Mouse (Mus musculus) thymus, adult 2 months (tissue): Measurements from ENCODE around the gene Arhgef7. TPM values are rescaled to one million over a fixed set of nuclear protein-coding genes. Genes with fewer than 3 reads are reported as not detected.

ENCODE experiments used
- DNase-seq: peaks from one replicate; pipeline ENCODE4 v3.0.0; 2021
- H3K27ac ChIP-seq: fragments of 200-500 bp; 2 replicates; pipeline ENCODE4 v1.5.1; 2012; ENCODE audit warnings: low read length, control low read depth; ENCODE audit not compliant: control insufficient read depth, insufficient read depth
- H3K27me3 ChIP-seq: fragments of 200-500 bp; 2 replicates; pipeline ENCODE4 v1.6.1; 2012; ENCODE audit warnings: mild to moderate bottlenecking, low read length, moderate library complexity, mixed read lengths; ENCODE audit not compliant: control insufficient read depth, insufficient read depth
- H3K36me3 ChIP-seq: fragments of 200-500 bp; 2 replicates; pipeline ENCODE4 v1.6.1; 2012; ENCODE audit warnings: mild to moderate bottlenecking, low read length, moderate library complexity; ENCODE audit not compliant: control insufficient read depth, insufficient read depth
- H3K4me1 ChIP-seq: fragments of 200-500 bp; replicated peaks from 2 replicates; pipeline ENCODE4 v1.6.1; 2012; ENCODE audit warnings: low read length; ENCODE audit not compliant: control insufficient read depth, insufficient read depth
- H3K4me3 ChIP-seq: fragments of 200-500 bp; 2 replicates; pipeline ENCODE4 v1.5.1; 2012; ENCODE audit warnings: mild to moderate bottlenecking, low read length, control low read depth, moderate library complexity; ENCODE audit not compliant: control insufficient read depth, insufficient read depth
- CTCF ChIP-seq: fragments of 200-500 bp; IDR thresholded peaks from 2 replicates; pipeline ENCODE4 v1.5.1; 2012; ENCODE audit warnings: mild to moderate bottlenecking, control low read depth, low read length, moderate library complexity, borderline replicate concordance; ENCODE audit not compliant: control insufficient read depth, poor library complexity, insufficient read depth; ENCODE audit errors: extremely low read depth
- POLR2A ChIP-seq: fragments of 200-500 bp; IDR thresholded peaks from 2 replicates; pipeline ENCODE4 v1.6.1; 2012; ENCODE audit warnings: mild to moderate bottlenecking, low read length, control low read depth, moderate library complexity; ENCODE audit not compliant: control insufficient read depth, poor library complexity, insufficient read depth; ENCODE audit errors: extremely low read depth
- WGBS: fragments of 180-500 bp; shearing (Covaris S2); methylation state at CpG from one replicate; pipeline ENCODE4 v1.1.7; 2018; 5-methylcytosine and 5-hydroxymethylcytosine counted together
- polyA plus RNA-seq: library from polyadenylated mRNA; depleted of rRNA; stranded (reverse); fragments of >200 nt; gene quantifications from 2 replicates; pipeline ENCODE4 v1.2.3, GENCODE M21; 2012

The Arhgef7 gene
- polyA plus RNA-seq, 1 experiment = 36.1 TPM

- H3K27ac ChIP-seq = no peak overlapping the region
- H3K4me1 ChIP-seq = no peaks in the 10 kb centered on the region
- 95% methylated on average over 14 of the region's 14 CpGs for WGBS
- H3K4me3 ChIP-seq = no peak overlapping the region
- H3K27me3 ChIP-seq = no peaks in the 10 kb centered on the region
- TF ChIP-seq CTCF = no peak
- TF ChIP-seq POLR2A = no peak
- DNase-seq = no peak
- peaks cover 45% of the 10 kb centered on the region for H3K36me3 ChIP-seq
Observed at GRCm38 (mm10) chr8:11821451-11822206, 94.1 kb downstream of the Arhgef7 start.

- H3K4me1 ChIP-seq = no peaks in the 10 kb centered on the region
- no peak overlapping the region for H3K4me3 ChIP-seq
- WGBS = 91% methylated on average over 9 of the region's 9 CpGs
- no peaks in the 10 kb centered on the region for H3K27me3 ChIP-seq
- no peak overlapping the region for H3K27ac ChIP-seq
- DNase-seq = no peak
- peaks cover 43% of the 10 kb centered on the region for H3K36me3 ChIP-seq
- TF ChIP-seq CTCF (no peak), POLR2A (no peak)
Observed at GRCm38 (mm10) chr8:11822550-11823060, 95.1 kb downstream of the Arhgef7 start.

- H3K27me3 ChIP-seq = no peaks in the 10 kb centered on the region
- no peaks in the 10 kb centered on the region for H3K4me1 ChIP-seq
- WGBS = 90% methylated on average over 3 of the region's 3 CpGs
- peaks cover 21% of the 10 kb centered on the region for H3K36me3 ChIP-seq
- no peak for DNase-seq
- H3K27ac ChIP-seq = no peak overlapping the region
- no peak overlapping the region for H3K4me3 ChIP-seq
- no peak for TF ChIP-seq POLR2A
Observed at GRCm38 (mm10) chr8:11825756-11826155, 98.2 kb downstream of the Arhgef7 start.

GRCm38 (mm10) chr8:11827312-11827711 is 99.8 kb downstream of the Arhgef7 start:
- Histone ChIP-seq H3K4me1 (no peaks in the 10 kb centered on the region), H3K27ac (no peak overlapping the region), H3K36me3 (peaks cover 15% of the 10 kb centered on the region), H3K4me3 (no peak overlapping the region), H3K27me3 (no peaks in the 10 kb centered on the region)
- no peak for DNase-seq
- no peak for TF ChIP-seq POLR2A
- no peak for TF ChIP-seq CTCF
- 99% methylated on average over 3 of the region's 3 CpGs for WGBS

GRCm38 (mm10) chr8:11830214-11831046 is 102.9 kb downstream of the Arhgef7 start:
- TF ChIP-seq POLR2A (no peak), CTCF (no peak)
- WGBS = 94% methylated on average over 16 of the region's 16 CpGs
- H3K4me1 ChIP-seq = no peaks in the 10 kb centered on the region
- H3K36me3 ChIP-seq = peaks cover 5% of the 10 kb centered on the region
- H3K4me3 ChIP-seq = no peak overlapping the region
- no peaks in the 10 kb centered on the region for H3K27me3 ChIP-seq
- H3K27ac ChIP-seq = no peak overlapping the region
- DNase-seq = no peak

- no peak overlapping the region for H3K27ac ChIP-seq
Observed at GRCm38 (mm10) chr8:11831174-11831573, 103.7 kb downstream of the Arhgef7 start.

More at GRCm38 (mm10) chr8:11831174-11831573, 103.7 kb downstream of the Arhgef7 start:
- TF ChIP-seq POLR2A (no peak), CTCF (no peak)
- no peaks in the 10 kb centered on the region for H3K4me1 ChIP-seq
- peaks cover 5% of the 10 kb centered on the region for H3K36me3 ChIP-seq
- no peaks in the 10 kb centered on the region for H3K27me3 ChIP-seq
- no peak for DNase-seq
- 93% methylated on average over 10 of the region's 10 CpGs for WGBS
- no peak overlapping the region for H3K4me3 ChIP-seq
